Mouse (Mus musculus): ENCODE results near the gene Avil.

GRCm38 (mm10) chr10:127002765-127003164, 2.3 kb downstream of the Avil start:
- no peak for TF ChIP-seq POLR2A (IDR thresholded peaks at IDR 0.05; ENCODE audit: borderline replicate concordance, control insufficient read depth, low read depth, low read length)
- TF ChIP-seq CTCF (IDR thresholded peaks at IDR 0.05; ENCODE audit: control insufficient read depth, insufficient read depth, low read length): no peak
